Mouse (Mus musculus) liver, adult 2 months (tissue): ENCODE data around the gene Rcn3.

ENCODE experiments used
- CTCF ChIP-seq: fragments of 200-500 bp; IDR thresholded peaks from 2 replicates; pipeline ENCODE4 v1.5.1; 2011; ENCODE audit warnings: low read depth, low read length, control low read depth
- POLR2A ChIP-seq: fragments of 200-500 bp; IDR thresholded peaks from 2 replicates; pipeline ENCODE4 v1.6.1; 2011; ENCODE audit warnings: low read length, control low read depth; ENCODE audit not compliant: insufficient read depth; ENCODE audit errors: extremely low read depth

GRCm38 (mm10) chr7:45090251-45090977 is 1.6 kb downstream of the Rcn3 start:
- TF ChIP-seq POLR2A, result no peak
- no peak for TF ChIP-seq CTCF
